Mouse (Mus musculus): ENCODE measurements around the gene Gm11172.
"Not testable (repeated sequence)": the region's sequence is repeated elsewhere in the genome, so short reads cannot be mapped to it uniquely, and the experiment has no call there.

Gm11172 gene

DNA sequence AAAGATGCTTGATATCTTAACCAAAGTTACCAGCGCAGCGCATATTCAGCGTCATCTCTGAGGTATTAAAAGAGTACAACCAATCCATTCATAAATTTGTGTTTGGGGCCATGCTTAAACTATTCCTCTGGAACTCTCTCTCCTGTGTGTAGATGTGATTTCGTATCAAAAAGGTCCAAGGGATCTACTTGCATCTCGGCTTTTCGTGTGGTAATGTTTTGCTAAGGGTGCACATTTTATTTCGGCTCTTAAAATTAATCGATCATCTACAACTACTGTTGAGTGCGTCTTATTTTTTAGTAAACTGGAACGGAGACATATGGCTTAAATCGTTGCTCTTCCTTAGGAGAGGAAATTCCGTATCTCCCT lies 21.8 kb downstream of the Gm11172 start:
- no peak for DNase-seq (ENCODE audit: inconsistent ontology term)

DNA sequence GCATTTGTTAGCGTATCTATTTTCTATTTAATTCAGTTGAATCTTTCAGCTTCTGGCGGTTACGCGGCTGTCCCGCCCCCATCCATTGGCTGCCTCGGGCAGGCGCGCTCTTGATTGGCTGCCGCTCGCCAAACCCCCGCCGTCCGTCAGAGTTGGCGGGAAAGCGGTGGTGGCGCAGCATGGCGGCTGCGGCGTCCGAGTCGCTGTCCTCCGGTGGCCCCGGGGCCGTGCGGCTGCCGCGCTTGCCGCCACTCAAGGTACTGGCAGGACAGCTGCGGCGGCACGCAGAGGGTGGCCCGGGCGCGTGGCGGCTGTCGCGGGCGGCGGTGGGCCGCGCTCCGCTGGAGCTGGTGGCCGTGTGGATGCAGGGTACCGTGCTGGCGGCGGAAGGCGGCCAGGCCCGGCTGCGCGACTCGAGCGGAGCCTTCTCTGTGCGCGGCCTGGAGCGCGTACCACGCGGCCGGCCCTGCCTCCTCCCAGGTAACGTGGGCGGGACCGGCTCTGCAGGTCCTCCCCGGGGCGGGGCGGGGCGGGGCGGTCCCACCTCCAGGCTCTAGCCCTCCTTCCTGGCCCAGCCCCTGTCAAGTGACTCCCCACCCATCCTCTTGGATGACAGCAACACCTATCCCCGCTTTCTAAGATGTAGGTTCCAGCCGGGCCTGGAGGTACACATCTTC lies 22.3 kb downstream of the Gm11172 start, which contains the start of gene Rmi2:
TSS of gene Rmi2 (plus strand) at position 149 of the 677 bp plus-strand sequence.
- peak; percentile 87 for DNase-seq (ENCODE audit: inconsistent ontology term)

DNA sequence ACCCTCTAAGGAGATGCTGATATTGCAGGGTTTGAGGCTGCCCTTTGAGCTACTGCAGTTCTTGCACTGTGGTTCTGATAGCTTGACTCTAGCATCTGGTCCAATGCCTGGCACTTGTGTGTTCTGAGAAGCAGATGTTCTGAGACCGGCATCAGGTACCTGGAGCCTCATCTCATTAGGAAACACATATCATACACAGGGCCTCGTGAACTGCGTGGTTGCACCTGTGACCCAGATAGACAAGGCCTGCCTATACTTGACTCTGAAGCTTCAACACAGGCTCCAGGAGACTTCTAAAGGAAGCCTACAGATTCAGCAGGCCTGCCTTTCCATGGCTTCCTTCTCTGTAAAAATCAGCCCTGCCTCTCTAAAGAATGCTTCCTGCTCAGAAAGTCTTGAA lies 23.7 kb downstream of the Gm11172 start:
- DNase-seq (ENCODE audit: inconsistent ontology term): no peak

DNA sequence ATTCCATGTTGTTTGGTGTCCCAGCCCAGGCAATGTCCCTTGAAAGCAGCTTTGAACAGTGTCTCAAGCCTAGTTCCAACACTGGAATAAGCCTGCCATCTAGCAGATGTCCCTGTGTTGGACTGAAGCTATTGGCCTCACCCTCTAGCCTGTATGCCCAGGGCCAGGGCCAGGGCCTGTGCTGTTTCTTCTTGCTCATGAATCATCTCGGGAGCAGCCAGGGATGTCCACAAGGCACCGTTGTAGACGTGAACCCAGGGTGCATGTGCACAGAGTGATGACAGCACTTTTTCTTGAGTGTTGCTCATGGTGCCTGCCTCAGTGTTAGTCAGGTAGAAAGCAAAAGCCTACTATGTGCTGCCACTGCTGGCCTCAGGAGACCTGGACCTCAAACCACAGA lies 24.5 kb downstream of the Gm11172 start:
- DNase-seq (ENCODE audit: inconsistent ontology term): no peak

DNA sequence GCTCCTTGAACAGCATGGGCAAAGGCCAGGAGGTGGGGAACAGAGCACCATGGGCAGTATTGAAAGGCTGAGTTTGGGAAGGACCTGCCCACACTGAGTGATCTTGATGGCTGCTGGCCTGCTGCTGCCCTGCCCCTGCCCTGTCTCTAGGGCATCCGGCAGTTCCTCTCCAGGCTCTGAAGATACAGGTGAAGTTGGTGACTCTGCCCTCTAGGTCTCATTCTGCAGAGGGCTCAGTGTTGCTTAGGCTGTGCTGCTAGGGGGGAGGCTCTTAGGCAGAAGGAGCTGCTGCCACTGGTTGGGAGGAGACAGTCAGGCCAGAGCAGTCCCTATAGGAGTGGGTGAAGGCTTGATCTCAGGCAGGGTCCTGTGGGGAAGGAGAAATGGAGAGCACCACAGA lies 25.2 kb downstream of the Gm11172 start:
- DNase-seq (ENCODE audit: inconsistent ontology term): no peak

DNA sequence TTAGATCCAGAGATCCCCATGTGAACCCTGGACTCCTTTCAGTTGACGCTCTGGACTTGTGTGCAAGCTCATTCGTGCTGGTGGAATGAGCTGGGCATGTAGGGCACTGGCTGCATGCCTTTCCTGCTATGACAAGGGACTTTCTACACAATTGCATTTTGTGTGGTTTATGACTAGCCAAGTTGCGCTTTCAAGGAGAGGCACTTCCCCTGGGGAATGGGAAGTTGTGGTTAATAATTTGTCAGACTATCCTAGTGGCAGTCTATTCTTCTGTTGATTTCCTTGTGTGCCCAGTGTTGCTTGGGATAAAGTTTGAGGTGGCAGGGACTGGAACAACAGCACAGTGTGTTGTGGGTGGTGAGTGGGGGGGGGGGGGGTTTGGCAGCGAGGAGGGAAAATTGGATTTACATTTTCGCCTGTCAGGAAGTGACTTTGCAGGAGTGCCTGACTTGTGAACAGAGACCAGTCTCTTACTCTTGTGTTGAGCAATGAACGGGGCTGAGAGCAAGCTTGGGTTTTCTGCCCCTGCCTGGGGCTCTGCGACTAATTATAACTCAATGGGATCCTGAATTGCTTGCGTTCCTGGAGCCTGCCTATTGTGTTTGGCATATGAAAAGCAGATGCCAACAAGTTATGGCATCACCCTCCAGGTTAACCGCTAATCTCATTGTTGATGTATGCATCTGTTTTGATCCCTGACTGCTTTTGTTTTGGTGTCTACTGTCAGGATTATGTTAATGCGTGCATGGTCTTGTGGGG lies 26.0 kb downstream of the Gm11172 start:
- peak; percentile 88 for DNase-seq (ENCODE audit: inconsistent ontology term)

DNA sequence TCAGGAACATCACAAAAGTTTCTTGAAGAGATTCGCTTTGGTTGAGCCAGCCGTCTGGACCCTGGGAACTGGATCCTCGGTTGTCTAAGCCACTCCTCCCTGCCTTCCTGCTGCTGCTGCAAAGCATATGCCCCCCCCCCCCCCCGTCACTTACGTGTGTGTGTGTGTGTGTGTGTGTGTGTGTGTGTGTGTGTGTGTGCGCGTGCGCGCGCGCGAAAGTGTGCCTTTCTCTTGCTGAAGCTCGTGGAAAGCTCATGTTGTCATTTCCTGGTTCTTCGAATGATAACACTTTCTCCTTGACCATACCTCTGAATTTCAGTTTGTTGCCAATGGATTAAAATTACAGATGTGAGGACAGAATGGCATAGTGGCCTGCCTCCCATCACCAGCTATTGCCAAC lies 27.3 kb downstream of the Gm11172 start:
- DNase-seq (ENCODE audit: inconsistent ontology term): no peak

DNA sequence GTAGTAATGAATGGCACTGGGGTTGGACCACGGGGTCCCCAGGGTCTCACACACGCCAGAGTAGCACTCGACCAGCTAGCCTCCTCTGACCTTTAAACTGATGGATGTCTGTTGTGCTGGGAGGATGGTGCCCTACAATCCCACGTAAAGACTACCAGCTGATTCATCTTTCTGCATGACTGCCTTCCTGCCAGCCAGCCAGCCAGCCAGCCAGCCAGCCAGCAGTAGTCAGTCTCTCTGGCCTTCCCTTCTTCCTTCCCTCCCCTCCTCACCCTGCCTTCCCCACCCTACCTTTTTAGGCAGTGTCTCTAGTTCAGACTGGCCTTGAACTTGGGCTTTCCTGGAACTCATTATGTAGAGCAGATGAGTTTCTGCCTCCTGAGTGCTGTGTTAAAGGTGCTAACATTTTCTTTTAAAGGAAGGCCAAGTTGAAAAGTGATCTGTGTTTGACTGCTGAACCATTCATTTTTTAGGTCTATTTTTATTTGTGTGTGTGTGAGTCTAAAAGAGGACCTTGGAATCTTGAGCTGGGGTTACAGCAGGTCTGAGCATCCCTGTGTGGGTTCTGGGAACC lies 29.7 kb downstream of the Gm11172 start:
- DNase-seq (ENCODE audit: inconsistent ontology term): peak; percentile 71

DNA sequence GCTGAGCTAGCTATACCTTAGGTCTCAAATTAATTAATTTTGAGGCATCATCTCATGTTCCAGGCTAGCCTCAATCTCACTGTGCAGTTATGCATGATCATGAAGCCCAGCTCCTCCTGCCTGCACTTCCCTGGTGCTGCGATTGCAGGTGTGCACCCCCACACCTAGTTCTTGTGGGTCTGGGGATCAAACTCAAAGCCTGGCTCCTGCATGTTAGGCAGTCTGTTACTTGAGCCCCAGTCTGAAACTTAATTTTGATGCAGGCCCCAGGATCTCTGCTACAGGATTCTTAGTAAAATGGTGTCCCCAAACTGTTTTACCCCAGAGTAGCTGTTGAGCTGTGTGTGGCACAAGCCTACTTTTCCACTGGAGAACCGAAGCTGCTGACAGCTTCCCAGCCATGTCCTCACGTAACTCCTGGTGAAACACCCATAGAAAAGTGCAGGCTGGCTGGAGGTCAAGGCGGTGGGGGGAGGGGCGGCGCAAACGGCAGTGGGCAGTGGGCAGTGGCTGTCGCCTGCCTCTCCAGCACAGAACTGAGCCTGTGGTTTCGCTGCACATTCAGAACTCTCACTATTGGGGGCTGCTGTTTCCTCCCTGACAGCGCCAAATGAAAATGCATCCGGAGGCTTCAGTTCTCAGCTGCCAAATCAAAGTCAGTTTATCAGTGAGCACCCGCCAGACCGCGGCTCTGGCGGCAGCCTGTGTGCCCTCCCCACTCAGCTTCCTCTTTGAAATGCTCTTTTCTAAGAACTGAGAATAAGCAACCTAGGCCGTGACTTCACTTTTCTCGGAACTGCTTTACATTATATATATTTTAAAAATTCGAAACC lies 31.0 kb downstream of the Gm11172 start:
- DNase-seq (ENCODE audit: inconsistent ontology term): peak; percentile 61

DNA sequence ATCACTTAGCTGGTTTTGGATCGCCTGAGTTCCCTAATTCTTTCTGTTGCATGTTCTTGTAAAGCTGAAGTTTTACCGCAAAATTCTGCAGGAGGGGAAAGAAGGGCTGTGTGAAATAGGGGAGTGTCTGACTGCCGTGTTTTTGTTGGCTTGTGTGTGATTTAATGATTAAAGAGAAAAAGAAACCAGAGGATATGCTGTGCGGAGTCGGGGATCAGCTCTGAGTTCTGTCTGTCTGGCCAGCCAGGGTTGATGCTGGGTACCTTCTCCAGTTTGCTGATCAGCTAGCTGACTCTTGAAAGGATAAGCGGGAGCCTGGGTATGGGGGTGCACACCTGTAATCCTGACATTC lies 31.6 kb downstream of the Gm11172 start:
- DNase-seq (ENCODE audit: inconsistent ontology term): no peak

- DNase-seq (ENCODE audit: inconsistent ontology term): no peak
Measured at GRCm38 (mm10) chr16:10845952-10846351, 33.2 kb downstream of the Gm11172 start.

DNA sequence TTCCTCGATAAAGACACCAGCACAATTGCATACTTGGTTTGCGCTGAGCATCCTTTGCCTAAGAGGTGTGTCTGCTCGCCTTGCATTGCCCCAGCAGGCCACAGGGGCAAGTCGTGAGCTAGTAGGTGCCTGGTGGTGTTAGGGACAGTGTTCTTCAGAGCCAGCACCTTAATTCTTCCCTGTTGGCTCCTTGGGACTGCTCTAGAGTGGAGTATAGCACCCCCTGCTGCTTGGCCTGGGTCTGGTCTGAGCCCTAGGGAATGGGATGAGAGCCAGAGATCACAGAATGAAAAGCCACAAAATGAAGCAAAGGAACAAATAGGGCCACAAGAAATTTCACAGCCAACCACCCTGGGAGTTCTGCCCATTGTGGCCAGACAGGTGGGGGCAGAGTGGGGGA lies 33.8 kb downstream of the Gm11172 start:
- DNase-seq (ENCODE audit: inconsistent ontology term): peak; percentile 79

- peak; percentile 64 for DNase-seq (ENCODE audit: inconsistent ontology term)
Measured at GRCm38 (mm10) chr16:10849965-10850861, 37.5 kb downstream of the Gm11172 start.

GRCm38 (mm10) chr16:10850905-10851304 lies 38.2 kb downstream of the Gm11172 start:
- peak; percentile 59 for DNase-seq (ENCODE audit: inconsistent ontology term)

- not testable (repeated sequence) for DNase-seq (ENCODE audit: inconsistent ontology term)
Measured at GRCm38 (mm10) chr16:10852216-10852615, 39.5 kb downstream of the Gm11172 start.

GRCm38 (mm10) chr16:10859726-10860245 lies 47.1 kb downstream of the Gm11172 start:
- DNase-seq (ENCODE audit: inconsistent ontology term): no peak

DNA sequence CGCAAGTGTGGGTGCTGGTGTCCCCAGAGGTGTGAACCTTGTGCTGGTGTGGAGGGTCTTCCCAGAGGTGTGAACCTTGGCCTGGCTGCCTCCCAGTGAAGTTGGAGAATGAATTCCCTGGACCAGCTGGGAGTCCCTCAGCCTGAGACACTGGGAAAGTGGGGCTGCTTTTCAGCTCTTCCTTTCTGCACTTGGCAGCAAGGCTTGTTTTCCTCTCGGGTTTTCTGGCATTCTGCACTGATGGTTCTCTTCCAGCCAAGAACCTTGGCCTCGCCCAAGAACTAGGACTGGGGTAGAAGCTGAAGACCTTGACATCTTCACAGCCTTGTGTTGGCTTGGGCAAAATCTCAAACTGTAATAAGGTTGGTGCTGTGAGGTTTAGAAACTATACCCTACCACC lies 48.7 kb downstream of the Gm11172 start:
- DNase-seq (ENCODE audit: inconsistent ontology term): no peak

All from Muller cell, postnatal 12 days (primary cell).